Mouse (Mus musculus): Measurements from ENCODE around the gene Slamf9. TPM values are rescaled to one million over a fixed set of nuclear protein-coding genes. Genes with fewer than 3 reads are reported as not detected.

The Slamf9 gene
- polyA plus RNA-seq, 2 experiments from 2014 or later: not detected

GRCm38 (mm10) chr1:172492047-172492446, 16.9 kb downstream of the Slamf9 start:
- no peak for ATAC-seq

GRCm38 (mm10) chr1:172493516-172493915, 18.4 kb downstream of the Slamf9 start:
- ATAC-seq: no peak

GRCm38 (mm10) chr1:172496030-172496429, 20.9 kb downstream of the Slamf9 start:
- no peak for ATAC-seq

GRCm38 (mm10) chr1:172497428-172497827, 22.3 kb downstream of the Slamf9 start:
- ATAC-seq: no peak

DNA sequence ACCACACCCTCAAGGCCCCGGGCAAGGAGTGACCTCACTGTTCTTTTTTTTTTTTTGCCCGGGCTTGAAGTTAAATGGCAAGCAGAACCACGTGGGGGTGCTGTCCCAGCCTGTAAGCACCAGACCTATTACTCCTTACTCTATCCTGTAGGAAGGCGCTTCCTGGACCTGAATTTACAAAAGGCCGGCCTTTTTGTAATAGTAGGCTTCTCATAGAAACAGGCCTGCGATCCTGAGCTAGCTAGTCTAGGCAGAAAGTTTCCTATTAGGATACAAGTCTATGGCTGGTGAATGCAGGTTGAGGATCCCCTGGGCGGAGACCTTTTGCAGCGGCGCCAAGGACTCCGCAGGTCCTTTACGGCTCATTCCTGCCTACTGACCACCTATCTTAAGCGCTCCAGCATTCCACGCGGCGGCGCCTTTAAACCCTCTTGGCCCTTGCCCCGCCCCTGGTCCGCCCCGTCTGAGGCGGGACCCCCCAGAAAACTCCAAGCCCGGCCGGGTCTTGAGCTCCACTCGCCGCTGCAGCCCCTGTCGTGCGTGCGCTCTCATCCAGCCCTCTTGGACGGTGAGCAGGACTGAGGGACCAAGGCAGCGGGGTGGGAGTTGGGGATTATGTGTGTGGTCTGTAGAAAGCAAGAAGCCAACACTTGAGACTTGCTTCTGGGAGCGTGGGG, 24.7 kb downstream of the Slamf9 start, which contains the start of gene Tagln2:
Gene Tagln2, plus strand, starts transcription at position 283 of the 677 bp plus-strand sequence.
- peak; percentile 42 for ATAC-seq

DNA sequence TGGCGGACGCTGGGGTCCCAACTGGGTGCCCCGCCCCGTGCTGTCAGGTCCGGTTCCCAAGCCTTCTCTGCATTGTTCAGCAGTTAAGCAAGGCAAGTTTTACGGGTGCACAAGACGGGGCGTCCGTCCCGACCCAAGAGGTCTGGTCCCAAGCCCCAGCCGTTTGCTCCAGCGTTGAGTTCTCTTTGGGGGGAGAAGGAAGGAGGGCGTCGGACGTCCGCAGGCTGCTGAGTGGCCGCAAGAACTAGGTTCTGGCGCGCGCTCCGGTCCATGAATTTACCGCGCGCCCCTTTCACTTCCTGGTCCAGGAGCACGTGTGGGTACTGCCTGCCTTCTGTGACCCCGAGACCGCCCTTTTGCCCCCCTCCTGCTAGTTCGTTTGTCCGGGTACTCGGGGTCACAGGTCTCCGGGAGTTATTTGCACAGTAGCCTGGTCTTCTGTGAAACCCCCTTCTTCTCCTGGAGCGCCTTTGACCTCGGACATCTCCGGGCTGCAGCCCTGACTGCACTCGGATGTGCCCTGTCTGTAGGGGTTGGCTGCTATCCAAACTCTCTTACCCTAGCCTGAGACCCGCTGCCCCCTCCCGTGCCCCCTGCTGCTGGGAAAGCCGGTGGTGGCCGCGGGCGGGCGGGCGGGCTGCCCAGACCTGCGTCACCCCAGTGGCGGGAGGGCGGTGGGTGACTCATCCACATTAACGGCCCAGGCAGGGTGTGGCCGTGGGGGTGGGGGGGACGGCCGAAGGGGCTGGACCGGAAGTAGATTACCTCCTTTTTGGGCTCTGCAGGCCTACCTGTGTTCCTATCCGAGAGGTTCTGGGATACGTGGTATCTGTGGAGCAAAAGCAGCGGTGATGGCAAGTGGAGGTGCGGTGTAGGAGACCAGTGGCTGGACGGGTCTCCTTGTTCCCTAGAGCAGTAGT, 25.6 kb downstream of the Slamf9 start:
- peak; percentile 35 for ATAC-seq

- peak; percentile 69 for ATAC-seq
These were observed 26.4 kb downstream of the Slamf9 start for GRCm38 (mm10) chr1:172501371-172502144.

DNA sequence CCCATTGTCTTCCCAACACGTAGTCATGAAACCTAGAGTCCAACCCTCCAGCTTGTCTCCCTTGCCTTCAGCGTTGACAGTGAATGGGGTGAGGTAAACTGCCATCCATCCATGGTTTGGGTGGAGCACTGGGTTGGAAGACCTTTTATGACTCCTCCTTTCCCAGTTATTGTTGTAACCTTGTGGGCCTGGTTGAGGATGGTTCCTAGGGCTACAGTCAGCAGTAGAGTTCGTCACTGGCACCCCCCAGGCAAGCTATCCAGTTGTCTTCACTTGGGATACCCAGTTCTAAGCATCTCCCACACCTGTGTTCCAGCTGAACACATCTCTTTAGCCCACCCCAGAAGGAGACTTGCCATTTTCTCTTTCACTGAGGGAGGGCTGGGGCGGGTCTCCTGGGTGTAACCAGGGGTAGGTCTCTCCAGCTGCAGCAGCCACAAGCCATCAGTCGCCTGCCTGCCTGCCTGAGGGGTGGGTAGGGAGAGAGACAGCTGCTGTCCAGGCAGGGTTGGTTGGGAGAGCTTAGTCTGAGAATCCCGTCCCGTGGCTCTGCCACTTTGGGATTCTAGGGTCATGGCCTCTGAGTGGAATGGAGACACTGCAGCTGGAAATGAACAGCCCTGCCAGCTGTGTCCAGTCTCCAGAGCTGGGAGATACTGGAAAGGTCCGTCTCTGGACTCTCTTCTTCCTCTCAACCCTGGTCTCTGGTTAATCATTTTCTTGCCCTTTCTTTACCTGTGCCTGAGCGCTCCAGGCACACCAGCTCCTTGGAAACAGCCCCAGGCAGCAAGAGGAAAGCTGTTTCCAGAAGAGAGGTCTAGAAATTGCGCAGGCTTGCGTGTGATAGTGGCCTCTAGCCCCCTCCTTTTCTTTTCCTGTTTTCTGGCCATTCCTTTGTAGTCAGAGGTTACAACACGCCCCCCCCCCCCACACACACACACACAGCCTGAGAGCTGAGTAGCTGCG, 27.3 kb downstream of the Slamf9 start:
- peak; percentile 4 for ATAC-seq

DNA sequence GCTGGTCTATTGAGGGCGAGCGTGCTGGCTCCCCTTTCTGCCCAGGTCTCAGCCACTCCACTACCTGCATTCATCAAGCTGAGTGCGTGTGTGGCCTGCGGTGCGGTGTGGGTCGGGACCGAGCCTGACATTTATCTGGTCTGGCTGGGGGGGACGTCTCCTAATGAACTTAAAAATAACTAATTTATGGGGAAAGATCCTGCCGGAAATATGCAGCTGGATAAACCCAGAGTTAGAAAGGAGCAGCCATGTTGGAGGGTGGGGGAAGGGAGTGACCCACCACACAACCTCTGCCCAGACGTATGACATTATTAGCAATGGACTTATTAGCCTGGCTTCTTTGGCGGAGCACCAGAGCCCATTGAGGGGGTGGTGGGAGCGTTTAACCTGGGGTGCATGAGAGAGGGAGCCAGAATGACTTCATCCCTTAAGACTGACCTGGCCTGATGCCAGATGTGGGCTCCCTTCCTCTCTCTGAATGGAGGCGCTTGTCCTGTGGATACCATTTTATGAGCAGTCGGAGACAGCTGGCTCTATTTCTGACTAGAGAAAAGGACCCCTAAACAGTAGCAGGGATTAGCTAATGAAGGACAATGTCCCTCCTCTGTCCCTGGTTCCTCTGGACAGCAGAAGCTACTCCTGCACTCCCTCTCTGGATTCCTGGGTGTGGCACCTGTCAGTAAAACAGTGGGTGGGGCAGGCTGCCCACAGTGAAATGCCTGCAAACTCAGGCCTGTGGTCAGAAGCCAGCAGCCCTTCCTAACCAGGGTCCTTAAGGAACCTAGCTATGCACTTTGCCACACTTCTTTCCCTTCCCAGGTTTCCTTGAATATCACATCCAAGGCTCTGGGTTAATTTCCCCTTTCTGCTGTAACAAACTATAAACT, 28.2 kb downstream of the Slamf9 start:
- ATAC-seq: no peak

DNA sequence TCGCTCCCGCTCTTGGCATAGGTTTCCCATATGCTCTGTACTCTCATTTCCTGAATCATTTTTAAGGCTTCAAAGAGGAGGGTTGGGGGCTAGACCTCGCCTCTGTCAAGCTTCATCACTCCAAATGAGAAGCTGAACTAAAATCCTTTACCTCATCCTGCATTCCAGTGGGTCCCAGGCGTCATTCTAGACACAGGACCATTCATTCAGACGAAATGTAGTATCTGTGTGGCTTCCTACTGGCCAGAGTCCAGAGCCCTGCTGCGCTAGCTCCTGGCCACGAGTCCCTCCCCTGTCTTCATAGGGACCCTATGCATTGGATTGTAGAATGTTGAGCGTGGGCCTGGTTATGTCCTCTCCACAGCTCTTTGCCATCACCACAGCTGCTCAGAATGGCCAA, 29.6 kb downstream of the Slamf9 start:
- ATAC-seq: no peak

DNA sequence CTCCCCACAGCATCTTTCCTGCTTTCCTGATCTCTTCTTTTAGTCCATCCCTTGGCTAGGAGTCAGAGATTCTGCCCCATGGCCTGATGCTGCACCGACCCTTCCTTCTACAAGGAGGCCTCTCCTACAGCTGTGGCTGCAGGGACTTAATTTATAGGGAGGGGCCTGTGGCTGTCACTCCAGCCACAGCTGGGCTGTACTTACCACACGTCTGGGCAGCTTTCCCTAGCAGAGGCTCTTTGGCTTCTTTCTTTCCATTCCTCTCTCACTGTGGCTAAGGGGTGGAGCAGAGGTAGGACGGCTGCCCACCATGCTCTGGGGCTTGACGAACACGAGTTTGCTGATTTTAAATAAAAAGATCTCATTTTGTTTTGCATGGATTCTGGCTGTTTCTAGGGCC, 31.8 kb downstream of the Slamf9 start:
- ATAC-seq: no peak

GRCm38 (mm10) chr1:172507701-172508100, 32.5 kb downstream of the Slamf9 start:
- no peak for ATAC-seq

DNA sequence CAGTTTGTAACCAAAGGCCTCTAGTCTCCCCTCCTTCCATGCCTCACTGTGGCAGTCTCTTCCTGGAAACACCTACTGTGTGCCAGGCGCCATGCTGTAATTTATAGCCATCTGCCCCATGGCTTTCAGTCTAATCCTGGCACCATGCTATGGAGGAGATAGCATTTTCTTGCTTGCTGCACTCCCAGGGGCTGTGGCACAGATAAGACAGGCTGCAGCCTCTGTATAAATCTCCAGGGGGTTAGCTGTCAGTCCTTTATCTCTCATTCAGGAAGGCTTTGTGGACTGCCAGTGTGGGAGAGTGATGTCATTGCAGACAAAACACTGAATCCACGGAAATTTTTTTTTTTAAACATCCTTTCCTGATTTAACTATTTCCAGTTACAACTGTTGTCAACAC, 33.0 kb downstream of the Slamf9 start:
- no peak for ATAC-seq

DNA sequence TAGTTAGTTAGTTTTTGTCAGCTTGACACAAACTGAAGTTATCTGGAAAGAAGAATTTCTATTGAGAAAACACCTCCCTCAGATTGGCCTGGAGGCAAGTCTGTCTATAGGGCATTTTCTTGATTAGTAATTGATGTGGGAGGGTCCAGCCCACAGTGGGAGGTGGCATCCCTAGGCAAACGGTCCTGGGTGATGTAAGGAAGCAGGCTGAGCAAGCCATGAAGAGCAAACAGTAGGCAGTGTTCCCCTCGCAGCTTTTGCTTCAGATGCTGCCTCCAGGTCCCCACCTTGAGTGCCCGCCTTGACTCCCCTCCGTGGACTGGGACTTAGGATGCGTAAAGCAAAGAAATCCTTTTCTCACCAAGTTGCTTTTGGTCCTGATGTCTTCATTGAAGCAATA, 34.1 kb downstream of the Slamf9 start:
- ATAC-seq: no peak

- ATAC-seq: no peak
These were observed 34.8 kb downstream of the Slamf9 start for GRCm38 (mm10) chr1:172509983-172510382.

DNA sequence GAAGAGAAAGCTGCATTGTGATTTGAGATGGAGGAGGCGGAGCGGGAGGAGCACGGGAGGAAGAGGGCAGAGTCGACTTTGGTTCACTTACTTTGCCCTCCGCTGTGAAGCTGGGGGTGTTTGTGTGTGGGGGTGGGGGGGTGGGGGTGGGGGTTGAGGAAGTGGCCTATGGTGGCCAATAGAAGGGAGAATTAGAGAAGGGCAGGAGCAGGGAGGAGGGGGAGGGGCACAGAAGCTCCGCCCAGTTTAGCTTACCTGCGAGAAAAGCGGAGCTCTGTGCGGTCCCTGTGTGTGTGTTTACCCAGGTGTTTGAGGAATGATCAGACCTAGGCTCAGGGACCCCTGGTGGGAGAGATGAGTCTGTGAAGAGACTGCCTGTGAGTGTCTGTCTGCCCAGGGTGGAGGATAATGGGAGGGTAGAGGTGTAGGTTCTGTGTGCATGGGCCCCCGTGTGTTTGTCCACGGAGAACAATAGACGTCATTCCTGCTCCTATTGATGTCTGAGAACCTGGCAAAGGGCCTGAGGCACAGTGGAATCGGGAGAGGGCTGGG, 35.3 kb downstream of the Slamf9 start:
- no peak for ATAC-seq

DNA sequence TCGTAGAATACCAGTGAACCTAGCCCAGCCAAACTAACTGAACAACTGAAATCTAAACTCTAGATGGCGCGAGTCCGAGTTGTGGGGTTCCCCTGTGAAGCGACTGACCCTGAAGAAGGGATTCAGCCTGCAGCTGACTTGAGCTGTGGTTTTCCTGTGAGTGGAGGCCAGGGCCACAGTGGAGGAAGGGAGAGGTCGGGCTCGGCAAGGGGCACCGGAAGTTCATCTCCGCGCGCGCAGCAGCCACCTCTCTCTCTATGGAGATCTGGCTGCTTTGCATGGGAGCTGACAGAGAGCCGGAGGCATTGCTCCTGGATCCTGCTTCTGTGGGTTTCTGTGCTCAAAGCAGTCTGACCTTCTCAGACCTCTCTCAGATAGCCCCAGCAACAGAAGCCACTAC, 37.8 kb downstream of the Slamf9 start:
- peak; percentile 68 for ATAC-seq

- peak; percentile 87 for ATAC-seq
These were observed 38.5 kb downstream of the Slamf9 start for GRCm38 (mm10) chr1:172513525-172514212.

- peak; percentile 59 for ATAC-seq
These were observed 39.0 kb downstream of the Slamf9 start for GRCm38 (mm10) chr1:172514213-172514529.

Measured in CD4-positive, CD25-positive, alpha-beta regulatory T cell, adult 4 months (primary cell).